Mouse (Mus musculus) small intestine, adult 2 months (tissue): ENCODE measurements at regions not wholly inside any gene's neighbourhood (a gene's known extent, or its start where the extent isn't known, plus 50 kb on each side); places are given as distances from the start of the nearest gene placed in this dataset.

ENCODE experiments used
- CTCF ChIP-seq: fragments of 200-500 bp; IDR thresholded peaks from 2 replicates; pipeline ENCODE4 v1.5.1; 2012; ENCODE audit warnings: low read depth, mild to moderate bottlenecking, control low read depth, inconsistent platforms, low read length, moderate library complexity, mixed read lengths; ENCODE audit not compliant: insufficient replicate concordance, insufficient read length; ENCODE audit errors: extremely low read depth
- POLR2A ChIP-seq: fragments of 200-500 bp; IDR thresholded peaks from 2 replicates; pipeline ENCODE4 v1.6.1; 2012; ENCODE audit warnings: low read depth, mild to moderate bottlenecking, control low read depth, inconsistent platforms, low read length, moderate library complexity

DNA sequence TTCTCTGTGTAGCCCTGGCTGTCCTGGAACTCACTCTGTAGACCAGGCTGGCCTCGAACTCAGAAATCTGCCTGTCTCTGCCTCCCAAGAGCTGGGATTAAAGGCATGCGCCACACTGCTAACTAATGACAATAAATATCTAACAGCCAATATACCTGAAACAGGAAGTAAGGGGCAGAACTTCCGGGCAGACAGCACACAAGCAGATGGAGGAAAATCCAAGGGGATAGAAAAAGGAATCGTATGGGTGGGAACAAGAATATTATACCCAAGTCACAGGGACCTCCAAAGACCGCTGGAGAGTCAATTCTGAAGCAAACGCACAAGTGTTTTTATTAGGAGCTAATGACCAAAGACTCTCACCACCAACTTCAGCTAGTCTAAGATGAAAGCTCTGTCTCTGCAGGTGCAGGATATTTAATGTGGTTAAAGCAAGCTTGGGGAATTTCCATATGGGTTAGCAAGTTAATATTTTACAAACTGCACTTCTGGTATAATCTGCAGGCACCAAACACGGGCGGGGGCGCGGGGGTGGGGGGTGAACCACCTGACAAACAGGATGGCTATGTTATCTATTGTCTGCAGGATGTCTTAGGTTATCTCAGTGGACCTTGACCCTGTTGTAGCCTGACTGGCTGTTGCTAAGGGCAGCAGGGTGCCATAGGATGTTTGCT is 1122.3 kb upstream of the Cited2 start:
- TF ChIP-seq CTCF (no peak), POLR2A (no peak)
